Mouse (Mus musculus) olfactory bulb, adult 2 months (tissue): ENCODE measurements around the gene Snx13.

ENCODE experiments used
- CTCF ChIP-seq: fragments of 200-500 bp; IDR thresholded peaks from 2 replicates; pipeline ENCODE4 v1.5.1; 2012; ENCODE audit warnings: low read depth, mild to moderate bottlenecking, low read length, moderate library complexity; ENCODE audit not compliant: insufficient read depth
- POLR2A ChIP-seq: fragments of 200-500 bp; IDR thresholded peaks from 2 replicates; pipeline ENCODE4 v1.6.1; 2012; ENCODE audit warnings: mild to moderate bottlenecking, low read depth, low read length, moderate library complexity; ENCODE audit not compliant: insufficient read depth

GRCm38 (mm10) chr12:35046310-35046998, 532 bp upstream of the Snx13 start:
- no peak for TF ChIP-seq CTCF
- TF ChIP-seq POLR2A: no peak
